Mouse (Mus musculus) heart, adult 9 months (tissue): Measurements from ENCODE around the gene Npr2.

ENCODE experiments used
- DNase-seq, 2 experiments: peaks; one replicate each; pipeline ENCODE4 v3.0.0; 2022; ENCODE audit warnings: low spot score in 2 of 2

The Npr2 gene

DNA sequence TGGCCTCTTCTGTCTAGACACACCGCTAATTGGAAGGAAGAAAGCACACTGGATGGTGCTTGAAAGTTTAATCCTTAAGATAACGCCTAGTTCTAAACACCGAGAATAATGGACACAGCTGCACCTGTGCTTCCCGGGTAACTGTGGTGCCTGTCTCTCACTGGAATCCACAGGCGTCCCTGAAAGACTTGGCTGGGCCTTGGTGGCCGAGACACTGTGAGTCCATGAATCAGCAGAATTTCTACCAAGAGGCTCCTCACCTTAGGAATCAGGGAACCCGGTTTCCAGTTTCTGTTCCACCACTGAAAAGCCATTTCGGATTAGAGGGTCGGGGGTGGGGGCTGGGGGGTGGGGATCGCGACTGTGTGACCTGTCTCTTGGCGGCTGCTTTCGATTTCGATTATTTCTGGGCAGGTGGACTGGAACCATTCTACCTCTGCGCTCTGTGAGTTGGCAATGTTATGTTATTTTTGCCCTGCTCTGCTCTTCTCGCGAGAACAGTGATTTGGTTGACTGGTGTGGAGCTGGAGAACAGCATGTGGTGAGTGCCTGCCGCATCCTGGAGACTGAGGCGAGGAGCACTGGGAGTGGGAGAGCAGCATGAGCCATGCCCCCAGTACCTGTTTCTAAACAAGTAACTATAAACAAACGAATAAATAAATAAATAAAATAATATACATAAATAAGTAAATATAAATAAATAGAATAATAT, 2.5 kb upstream of the Npr2 start:
- no peak for DNase-seq

DNA sequence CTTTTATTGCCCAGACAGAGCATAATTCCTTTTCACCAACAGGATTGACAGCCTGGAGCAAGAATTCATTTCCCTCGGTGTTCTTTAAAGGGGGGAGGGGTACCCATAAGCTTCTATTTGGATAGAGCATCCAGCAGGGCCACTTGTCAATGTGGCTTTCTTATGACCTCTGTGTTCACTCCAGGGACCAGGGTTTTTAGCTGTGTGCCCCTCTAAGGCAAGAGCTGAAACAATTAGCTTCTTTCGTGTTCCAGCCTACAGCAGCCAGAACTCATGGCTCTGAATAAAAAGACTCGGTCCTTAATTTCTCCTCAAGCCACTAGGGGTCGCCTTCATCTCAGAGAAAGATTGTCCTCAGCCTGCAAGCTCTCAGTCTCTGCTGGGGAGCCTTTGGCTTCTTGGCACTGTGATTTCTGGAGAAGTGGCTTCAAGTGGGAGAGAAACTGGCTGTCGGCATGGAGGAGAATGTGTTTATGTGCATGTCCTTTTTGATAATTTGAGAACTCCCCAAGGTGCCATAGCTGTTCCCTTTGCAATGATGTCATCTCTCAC, 1.6 kb upstream of the Npr2 start:
- DNase-seq: peak; percentile 79 to 90

DNA sequence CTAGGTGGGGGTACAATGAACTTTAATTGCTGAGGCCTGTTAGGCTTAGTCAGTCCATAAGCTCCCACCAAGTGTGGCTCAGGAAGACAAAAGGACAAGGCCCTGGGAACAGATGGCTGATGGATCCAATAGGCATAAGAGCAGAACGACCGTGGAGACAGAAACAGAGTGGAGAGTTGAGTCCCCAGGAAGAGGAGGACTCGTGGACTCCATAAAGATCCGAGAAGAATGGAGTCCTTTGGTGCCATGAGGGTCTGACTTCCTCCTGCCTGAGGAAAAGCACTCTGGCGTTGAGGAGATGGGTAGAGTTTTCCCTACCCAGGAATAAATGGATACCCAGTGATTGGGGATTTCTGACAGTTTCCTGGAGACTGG, 1.1 kb upstream of the Npr2 start:
- DNase-seq: no peak

DNA sequence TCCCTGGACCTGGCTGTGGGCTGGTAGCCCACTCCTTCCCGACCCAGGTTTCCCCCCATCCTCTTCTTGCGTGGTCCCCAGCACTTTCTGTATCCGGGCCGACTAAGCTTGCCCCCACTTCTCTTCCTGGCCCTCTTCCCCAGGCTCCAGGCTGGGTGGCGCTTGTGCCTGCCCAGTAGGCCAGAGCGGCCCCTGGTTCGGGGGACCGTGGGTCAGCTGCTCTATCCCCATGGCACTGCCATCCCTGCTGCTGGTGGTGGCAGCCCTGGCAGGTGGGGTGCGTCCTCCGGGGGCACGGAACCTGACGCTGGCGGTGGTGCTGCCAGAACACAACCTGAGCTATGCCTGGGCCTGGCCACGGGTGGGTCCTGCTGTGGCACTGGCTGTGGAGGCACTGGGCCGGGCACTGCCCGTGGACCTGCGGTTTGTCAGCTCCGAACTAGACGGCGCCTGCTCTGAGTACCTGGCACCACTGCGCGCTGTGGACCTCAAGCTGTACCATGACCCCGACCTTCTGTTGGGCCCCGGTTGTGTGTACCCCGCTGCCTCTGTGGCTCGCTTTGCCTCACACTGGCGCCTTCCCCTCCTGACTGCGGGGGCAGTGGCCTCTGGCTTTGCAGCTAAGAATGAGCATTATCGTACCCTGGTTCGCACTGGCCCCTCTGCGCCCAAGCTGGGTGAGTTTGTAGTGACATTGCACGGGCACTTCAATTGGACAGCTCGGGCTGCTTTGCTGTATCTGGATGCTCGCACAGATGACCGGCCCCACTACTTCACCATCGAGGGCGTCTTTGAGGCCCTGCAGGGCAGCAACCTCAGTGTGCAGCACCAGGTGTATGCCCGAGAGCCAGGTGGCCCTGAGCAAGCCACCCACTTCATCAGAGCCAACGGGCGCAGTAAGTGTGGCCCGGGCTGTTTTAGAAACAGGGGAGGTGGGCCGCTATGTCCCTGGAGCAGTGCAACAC, 503 bp downstream of the Npr2 start:
- peak; percentile 24 to 36 for DNase-seq

DNA sequence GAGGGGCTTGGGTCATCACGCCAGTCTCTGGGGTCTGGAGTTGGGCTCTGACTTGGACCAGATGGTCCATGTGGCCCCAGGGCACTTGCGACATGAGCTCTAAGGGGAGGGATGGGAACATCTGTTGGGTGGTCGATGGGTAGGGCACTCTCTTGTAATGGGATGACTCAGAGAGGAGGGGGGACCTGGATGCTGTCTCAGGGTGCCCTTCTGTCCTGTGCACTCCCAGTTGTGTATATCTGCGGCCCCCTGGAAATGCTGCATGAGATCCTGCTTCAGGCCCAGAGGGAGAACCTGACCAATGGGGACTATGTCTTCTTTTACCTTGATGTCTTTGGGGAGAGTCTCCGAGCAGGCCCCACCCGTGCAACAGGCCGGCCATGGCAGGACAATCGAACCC, 1.6 kb downstream of the Npr2 start:
- no peak for DNase-seq

DNA sequence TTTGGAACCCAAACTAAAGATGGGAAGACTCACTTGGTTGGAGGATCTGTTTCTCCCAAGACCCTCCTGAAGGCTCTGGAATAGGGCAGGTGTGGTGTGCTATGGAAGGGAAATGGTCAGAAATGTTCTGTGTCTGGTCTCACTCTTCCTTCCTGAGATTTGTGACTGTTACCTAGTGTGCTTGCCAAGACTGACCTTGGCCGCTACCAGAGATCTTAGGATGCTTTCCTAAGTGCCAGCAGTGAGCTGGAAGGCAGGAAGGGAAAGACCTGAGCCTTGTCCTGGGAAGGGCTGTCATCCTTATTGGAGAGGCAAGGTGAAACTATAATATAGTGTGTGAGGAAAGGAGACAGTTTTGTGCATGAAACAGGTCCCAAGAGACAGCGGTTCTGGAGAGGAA, 2.0 kb downstream of the Npr2 start:
- no peak for DNase-seq

DNA sequence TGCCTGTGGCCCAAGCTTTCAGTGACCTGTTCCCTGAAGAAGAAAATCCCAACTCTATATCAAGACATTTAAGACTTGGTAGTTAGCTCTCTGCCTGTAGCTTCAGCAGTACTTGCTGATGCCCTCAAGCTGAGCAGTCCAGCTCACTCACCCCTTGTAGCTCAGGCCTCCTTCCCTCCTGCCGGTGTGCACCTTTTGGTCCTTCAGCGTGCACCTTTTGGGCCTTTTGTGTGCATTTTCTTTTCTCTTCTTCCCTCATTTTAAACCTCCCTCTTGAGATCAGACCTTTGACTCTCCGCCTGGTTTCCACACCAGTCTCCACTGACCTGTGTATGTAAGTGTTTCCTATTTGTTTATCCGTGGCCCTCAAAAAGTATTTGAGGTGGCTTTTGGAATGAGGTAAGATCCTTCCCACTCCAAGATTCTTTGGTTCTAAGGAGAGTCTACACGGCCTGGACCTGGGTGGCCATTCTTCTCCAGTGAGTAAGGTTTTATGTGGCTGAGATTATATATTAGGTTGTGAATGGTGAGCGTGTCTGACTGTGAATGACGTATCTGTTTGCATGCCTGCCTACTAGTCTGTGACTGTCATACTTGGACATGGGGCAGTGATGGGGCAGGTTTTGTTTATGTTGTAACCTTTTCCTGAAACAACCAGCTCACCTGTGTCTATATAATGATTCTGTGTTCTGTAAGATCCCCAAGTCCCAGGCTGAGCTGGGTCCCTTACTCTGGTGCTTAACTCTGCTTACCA, 3.1 kb downstream of the Npr2 start:
- no peak for DNase-seq

DNA sequence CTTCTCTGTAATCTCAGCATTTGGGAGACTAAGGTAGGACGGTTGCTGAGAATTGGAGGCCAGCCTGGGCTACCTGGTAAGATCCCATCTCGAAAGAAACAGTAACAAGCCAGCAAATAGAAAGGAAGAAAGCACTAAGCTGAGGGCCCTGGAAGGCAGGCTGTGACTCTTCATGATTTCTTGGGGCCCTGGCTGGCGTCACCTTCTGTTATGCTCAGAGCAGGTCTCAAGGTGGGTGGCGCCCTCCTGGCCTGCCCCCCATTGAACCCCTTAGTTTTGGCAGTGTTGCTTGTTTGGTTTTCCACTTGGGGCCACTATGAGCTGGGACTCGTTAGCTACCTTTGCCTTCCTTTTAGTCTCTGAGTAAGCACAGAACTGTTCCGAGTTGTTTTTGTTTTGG, 5.0 kb downstream of the Npr2 start:
- DNase-seq: no peak

DNA sequence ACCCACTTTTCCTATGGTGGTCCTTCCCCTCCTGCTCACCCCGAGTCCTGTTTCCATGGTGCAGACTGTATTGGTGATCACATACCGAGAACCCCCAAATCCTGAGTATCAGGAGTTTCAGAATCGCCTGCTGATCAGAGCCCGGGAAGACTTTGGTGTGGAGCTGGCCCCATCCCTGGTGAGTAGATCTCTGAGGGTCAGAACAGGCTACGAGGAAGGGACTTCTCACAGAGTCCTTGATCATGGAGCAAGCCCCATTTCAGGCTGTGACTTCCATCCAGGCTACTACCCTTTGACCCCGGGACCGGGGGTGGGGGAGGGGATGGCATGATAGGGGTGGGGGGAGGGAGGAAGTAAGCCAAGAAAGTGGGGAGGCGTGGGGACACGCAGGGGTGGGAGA, 8.3 kb downstream of the Npr2 start:
- no peak for DNase-seq

DNA sequence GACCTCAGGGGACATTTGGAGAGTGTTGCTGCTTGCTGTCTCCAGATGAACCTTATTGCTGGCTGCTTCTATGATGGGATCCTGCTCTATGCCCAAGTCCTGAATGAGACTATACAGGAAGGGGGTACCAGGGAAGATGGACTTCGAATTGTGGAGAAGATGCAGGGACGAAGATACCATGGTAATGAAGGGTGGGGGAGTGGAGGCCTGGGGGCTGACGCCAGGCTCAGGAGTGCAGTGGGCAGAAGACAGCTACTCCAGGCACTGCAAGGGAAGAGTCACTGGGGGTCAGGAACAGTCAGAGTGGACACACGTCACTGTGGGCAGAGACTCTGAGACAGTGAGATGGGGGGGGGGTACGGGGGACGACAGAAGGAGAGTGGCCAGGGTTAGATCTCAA, 8.8 kb downstream of the Npr2 start:
- no peak for DNase-seq

DNA sequence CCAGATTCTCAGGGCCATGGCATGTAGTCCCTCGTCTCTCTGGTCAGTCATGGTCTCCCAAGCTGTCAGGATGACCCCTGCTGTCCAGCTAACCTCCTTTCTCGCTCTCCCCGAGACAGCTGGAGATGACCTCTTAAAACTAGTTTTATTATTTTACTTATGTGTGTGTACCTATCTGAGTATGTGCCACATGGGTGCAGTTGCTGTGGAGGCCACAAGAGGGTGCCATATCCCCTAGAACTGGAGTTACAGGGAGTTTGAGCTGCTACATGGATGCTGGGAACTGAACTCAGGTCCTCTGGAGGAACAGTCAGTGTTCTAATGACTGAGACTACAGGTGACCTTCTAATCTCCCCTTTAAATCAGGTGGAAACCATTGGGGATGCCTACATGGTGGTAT, 18.0 kb downstream of the Npr2 start:
- DNase-seq: no peak

DNA sequence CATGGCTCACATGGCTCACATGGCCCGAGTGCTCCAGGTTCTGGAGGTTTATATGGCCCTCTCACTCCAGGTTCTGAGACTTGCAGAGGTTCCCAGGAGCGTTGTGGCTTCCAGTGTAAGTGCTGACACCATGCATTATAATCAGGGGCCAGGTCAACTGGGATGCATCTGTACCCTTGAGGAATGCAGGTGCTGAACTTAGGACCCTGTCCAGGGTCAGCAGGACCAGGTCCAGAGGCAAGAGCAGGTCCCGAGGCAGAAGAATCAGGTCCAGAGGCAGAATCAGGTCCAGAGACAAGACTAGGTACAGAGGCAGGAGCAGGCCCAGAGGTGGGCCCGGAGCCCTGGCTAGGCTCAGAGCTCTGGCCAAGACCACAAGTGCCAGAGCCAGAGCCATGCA, 21.0 kb downstream of the Npr2 start:
- DNase-seq: no peak

DNA sequence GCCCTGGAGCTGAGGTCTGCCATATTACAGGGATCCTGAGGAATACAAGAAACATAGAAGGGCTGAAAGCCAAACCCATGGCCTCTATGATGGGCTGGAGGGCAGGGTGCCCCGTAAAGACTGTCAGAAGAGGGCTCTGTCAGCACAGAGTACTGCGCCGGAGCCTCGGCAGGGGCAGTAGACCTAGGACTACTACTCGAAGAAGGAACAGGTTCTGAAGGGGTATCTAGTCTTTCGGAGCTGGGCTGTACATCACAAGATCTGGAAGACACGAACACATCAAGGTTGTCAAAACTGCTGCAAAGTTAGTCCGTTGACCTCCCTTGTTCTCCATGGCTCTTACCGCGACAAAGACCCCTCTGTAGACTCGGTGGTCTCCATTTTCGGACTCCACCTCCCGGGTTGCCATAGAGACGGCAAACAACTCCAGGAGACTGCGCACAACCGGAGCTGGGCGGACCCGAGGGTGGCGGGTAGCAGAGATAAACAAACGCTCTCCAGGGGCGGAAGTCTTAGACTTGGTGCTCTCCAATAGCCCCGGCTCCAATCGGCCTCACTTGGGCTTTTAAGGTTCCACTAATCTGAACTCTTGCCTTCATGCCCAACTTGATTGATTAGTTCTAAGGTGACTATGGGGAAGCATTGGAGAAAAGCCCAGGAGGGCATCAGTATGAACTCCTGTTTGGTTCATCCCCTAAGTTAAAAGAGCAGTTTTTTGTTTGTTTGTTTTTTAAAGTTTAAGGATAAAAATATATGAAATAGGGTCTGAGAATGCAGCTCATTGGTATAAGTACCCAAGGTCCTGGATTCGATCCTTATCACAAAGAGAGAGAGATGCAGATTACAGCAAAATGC, 21.7 kb downstream of the Npr2 start, which contains the start of gene Spag8:
TSS of gene Spag8 (minus strand) at position 434 of the 855 bp plus-strand sequence.
- peak; percentile 30 to 34 for DNase-seq

DNA sequence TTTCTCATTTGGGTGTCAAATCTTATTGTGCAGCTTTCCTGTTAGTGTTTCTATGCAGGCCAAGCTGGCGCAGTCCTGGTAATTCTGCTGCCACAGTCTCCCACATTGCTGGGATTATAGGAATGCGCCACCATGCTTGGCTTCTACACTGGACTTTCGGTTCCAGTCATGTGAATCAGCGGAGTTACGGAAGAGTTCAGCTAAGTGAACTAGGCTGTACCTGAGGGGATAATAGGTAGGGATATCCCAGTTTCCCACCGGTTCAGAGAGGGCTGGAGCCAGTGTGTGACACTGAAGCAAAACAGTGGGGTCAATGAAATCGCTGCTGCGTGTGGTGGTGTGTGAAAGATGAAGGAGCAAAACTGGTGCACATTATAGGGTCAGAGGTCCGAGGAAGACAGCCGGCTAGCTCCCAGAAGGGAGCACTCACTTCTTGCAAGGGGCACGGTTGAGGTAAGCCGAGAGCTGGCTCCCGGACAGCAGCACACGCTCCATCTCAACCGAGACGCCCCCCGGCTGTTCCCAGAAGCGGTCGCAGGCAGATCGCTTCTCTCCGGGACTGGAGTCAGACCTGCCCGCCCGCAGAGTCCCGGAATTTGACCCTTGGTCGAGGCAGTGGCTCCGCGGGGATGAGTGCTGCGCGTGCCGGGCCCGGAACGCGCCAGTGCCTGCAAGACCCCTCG, 24.1 kb downstream of the Npr2 start:
- DNase-seq: no peak

DNA sequence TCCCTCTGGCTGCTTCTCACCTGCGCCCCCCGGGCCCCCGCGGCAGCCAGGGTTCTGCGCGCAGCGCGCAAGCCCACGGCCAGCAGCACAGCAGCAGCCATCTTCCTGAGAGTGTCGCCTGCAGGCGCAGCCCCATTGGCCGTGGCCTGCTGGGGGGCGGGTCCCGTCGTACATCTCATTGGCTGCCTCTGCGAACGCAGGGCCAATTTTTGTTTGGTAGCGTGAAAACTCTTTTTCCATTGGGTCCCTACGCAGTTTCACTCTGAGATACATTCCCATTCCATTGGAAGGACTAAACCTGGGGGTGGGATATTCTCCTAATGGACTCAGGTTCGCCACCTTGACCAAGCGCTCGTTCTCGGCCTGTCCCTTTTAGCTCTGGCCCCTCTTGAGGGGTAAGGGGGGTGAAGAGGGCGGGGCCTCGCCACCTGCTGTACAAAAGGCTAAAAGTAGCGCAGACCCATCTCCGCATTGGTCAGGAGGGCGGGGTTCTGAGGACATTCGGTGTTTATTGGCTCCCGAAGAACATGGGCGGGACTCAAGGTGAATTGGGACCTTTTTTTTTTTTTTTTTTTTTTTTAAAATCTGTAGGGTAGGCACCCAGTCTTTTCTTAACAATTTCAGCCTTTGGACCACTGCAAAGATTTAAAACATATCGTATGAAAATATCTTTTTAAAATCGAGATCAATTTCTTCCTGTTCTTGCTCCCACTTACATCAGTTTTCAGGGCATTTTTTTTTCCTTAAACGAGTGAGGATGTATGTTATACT, 24.8 kb downstream of the Npr2 start, which contains the start of gene Hint2:
TSS of gene Hint2 (minus strand) at position 128 of the 771 bp plus-strand sequence.
- DNase-seq: peak; percentile 96 to 98

DNA sequence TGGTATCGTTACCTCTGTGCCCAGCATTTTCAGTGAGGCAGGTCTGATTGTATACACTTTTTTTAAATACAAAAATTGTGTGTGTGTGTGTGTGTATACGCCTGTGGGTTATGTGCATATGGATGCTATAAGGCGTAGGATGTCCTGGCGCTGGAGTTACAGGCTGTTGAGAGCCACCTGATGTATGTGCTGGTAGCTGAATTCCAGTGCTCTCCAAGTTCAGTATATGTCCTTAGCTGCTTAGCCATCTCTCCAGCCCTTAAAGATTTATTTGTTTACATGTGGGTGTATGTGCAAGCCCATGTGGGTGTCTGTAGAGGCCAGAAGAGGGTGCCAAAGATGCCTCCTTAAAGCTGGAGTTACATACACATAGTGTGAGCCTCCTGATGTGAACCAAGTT, 25.4 kb downstream of the Npr2 start:
- DNase-seq: no peak

DNA sequence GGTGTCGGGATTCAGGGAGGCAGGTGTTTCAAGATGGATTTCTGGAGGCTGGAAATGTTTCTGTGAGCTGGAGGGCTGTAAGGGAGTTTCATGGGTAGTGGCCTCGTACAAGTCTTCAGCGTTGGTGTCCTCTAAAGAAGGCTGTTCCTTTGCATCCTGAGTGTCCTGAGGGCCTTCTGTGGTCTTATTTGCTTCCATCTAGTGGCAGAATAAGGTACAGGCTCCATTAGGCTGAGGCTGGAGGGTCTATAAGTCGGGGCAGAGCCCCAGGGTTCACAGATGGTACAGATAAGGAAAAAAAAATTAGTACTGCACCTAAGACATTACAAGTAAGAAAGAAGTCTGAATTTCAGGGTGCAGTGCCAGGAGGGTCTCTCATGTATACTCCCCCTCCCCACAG, 34.7 kb downstream of the Npr2 start:
- no peak for DNase-seq

DNA sequence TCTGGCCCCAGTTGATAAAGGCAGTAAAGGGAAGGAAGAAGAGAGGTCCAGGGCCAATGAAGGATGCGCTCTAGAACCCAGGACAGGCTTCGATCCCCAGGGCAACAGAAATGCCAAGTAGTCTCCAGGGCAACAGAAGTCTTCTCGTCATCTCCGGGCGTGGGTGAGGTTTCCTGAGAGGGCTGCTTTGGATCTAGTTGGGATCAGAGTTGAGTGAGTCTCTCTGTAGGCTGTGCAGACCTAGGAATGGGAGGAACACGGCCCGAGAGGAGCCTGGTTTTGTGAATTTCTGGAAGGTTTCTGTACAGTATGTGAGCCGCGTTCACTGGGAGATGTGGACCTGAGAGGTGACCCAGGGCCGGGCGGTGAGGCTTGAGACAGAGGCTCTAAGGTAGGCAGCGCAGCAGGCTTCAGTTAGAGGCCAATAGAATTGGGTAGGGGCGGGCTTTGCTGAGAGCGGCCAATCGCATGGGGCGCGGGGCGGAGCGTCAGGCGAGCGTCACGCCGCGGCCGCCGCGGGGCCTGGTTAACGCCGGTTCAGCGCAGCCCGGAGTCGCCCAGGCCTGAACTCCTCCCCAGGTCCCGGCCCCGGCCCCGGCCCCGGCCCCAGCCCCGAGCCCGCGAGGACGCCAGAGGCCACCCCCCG, 37.2 kb downstream of the Npr2 start, which contains the start of the genes Tmem8b and Fam221b:
TSS of gene Tmem8b (plus strand) at position 190 of the 646 bp plus-strand sequence.
TSS of gene Fam221b (minus strand) at position 364 of the 646 bp plus-strand sequence.
- DNase-seq: peak; percentile 91 to 92

DNA sequence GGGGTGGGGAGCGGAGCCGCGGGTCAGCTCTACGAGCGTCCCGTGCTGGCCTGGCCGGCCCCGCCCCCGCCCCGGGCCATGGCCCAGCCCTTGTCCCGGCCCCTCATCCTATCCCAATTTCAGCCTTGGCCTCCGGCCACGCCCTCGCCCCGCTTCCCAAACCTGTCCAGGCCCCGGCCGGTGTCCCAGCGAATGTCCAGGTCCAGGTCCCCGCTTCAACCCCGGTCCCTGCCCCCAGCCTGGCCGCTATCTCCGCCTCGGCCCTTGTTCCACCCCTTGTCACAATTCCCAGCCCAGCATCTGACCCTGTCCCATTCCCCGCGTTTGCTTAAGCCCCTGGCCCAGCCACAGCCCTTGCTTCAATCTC, 37.7 kb downstream of the Npr2 start:
- peak in 1 of 2 experiments; percentile 79 for DNase-seq
